Mouse (Mus musculus) lung, embryonic 15.5 days (tissue): ENCODE data around the gene Ralgapb. TPM values are rescaled to one million over a fixed set of nuclear protein-coding genes. Genes with fewer than 3 reads are reported as not detected.

Experiments
- ATAC-seq: fragments of 200-750 bp; cut with Nextera tagmentation; 2 replicates; pipeline ENCODE4 v1.8.0; 2017; ENCODE audit warnings: moderate number of reproducible peaks, borderline replicate concordance; ENCODE audit not compliant: low FRiP score, low TSS enrichment; ENCODE audit errors: extremely low read depth
- H3K27ac ChIP-seq: fragments of 300-500 bp; sonication (generic); 2 replicates; pipeline ENCODE4 v1.5.1; 2015; ENCODE audit warnings: moderate library complexity, mild to moderate bottlenecking, inconsistent platforms
- H3K27me3 ChIP-seq: fragments of 300-500 bp; sonication (generic); 2 replicates; pipeline ENCODE4 v1.6.1; 2015; ENCODE audit warnings: inconsistent platforms
- H3K36me3 ChIP-seq: fragments of 300-500 bp; sonication (generic); 2 replicates; pipeline ENCODE4 v1.6.1; 2015; ENCODE audit warnings: inconsistent platforms
- H3K4me1 ChIP-seq: fragments of 300-500 bp; sonication (generic); 2 replicates; pipeline ENCODE4 v1.6.1; 2015; ENCODE audit warnings: inconsistent platforms
- H3K4me2 ChIP-seq: fragments of 300-500 bp; sonication (generic); 2 replicates; pipeline ENCODE4 v1.6.1; 2015; ENCODE audit warnings: inconsistent platforms, mild to moderate bottlenecking, moderate library complexity
- H3K4me3 ChIP-seq: fragments of 300-500 bp; sonication (generic); 2 replicates; pipeline ENCODE4 v1.5.1; 2015; ENCODE audit warnings: mild to moderate bottlenecking, inconsistent platforms
- H3K9ac ChIP-seq: fragments of 300-500 bp; sonication (generic); 2 replicates; pipeline ENCODE4 v1.6.1; 2015; ENCODE audit warnings: inconsistent platforms
- H3K9me3 ChIP-seq: fragments of 300-500 bp; sonication (generic); 2 replicates; pipeline ENCODE4 v1.6.1; 2016; ENCODE audit warnings: inconsistent platforms
- WGBS: fragments of 180-500 bp; shearing (Covaris S2); methylation state at CpG from one replicate; pipeline ENCODE4 v1.1.7; 2015; 5-methylcytosine and 5-hydroxymethylcytosine counted together
- polyA plus RNA-seq: library from polyadenylated mRNA; unstranded; fragments of >200 nt; fragmentation: Nextera tagmentation; extraction: Ambion mirVana; gene quantifications from 2 replicates; pipeline ENCODE4 v1.2.1, GENCODE M21; 2015

Ralgapb gene
- polyA plus RNA-seq, 1 experiment from 2014 or later = 17.7 TPM

GRCm38 (mm10) chr2:158501836-158502812 lies 92.5 kb downstream of the Ralgapb start, which contains the start of gene Adig:
Gene Adig, plus strand, starts transcription at chr2:158502612.
- ATAC-seq = no peak
- Histone ChIP-seq H3K9ac (no peak within 1 kb of the TSS), H3K4me1 (peaks cover 7% of the 10 kb centered on the region; the same call in 1 of the 2 replicates), H3K27me3 (no peaks in the 10 kb centered on the region), H3K27ac (peak within 1 kb of the TSS; percentile 36), H3K4me3 (no peak within 1 kb of the TSS), H3K4me2 (no peak within 1 kb of the TSS), H3K9me3 (no peaks in the 10 kb centered on the region), H3K36me3 (peaks cover 17% of the 10 kb centered on the region)
- WGBS = 51% methylated on average over 11 of the region's 11 CpGs

GRCm38 (mm10) chr2:158503226-158503625 lies 93.6 kb downstream of the Ralgapb start:
- H3K27me3 ChIP-seq = no peaks in the 10 kb centered on the region
- no peaks in the 10 kb centered on the region for H3K9me3 ChIP-seq
- 67% methylated on average over 7 of the region's 7 CpGs for WGBS
- no peak overlapping the region for H3K4me2 ChIP-seq
- peaks cover 7% of the 10 kb centered on the region; the same call in 1 of the 2 replicates for H3K4me1 ChIP-seq
- no peak overlapping the region for H3K9ac ChIP-seq
- 0 out of 2 replicates have a peak overlapping the region, but pooled peaks have one; percentile 36 for H3K27ac ChIP-seq
- peaks cover 10% of the 10 kb centered on the region; the same call in 1 of the 2 replicates for H3K36me3 ChIP-seq
- no peak overlapping the region for H3K4me3 ChIP-seq
- no peak for ATAC-seq

- no peak overlapping the region for H3K27ac ChIP-seq
- no peak overlapping the region for H3K4me3 ChIP-seq
- ATAC-seq = no peak
- peaks cover 9% of the 10 kb centered on the region; the same call in 1 of the 2 replicates for H3K36me3 ChIP-seq
- no peaks in the 10 kb centered on the region for H3K9me3 ChIP-seq
- 57% methylated on average over 4 of the region's 4 CpGs for WGBS
- H3K4me1 ChIP-seq = peaks cover 7% of the 10 kb centered on the region; the same call in 1 of the 2 replicates
- no peak overlapping the region for H3K4me2 ChIP-seq
- no peaks in the 10 kb centered on the region for H3K27me3 ChIP-seq
- H3K9ac ChIP-seq = no peak overlapping the region
Measured at GRCm38 (mm10) chr2:158503671-158504070, 94.0 kb downstream of the Ralgapb start.

GRCm38 (mm10) chr2:158506475-158506874 lies 96.8 kb downstream of the Ralgapb start:
- no peak overlapping the region for H3K4me3 ChIP-seq
- H3K9ac ChIP-seq = no peak overlapping the region

GRCm38 (mm10) chr2:158507046-158507445 lies 97.4 kb downstream of the Ralgapb start:
- Histone ChIP-seq H3K4me2 (no peak overlapping the region), H3K27me3 (no peaks in the 10 kb centered on the region), H3K9me3 (no peaks in the 10 kb centered on the region), H3K4me3 (no peak overlapping the region), H3K27ac (no peak overlapping the region), H3K4me1 (peaks cover 5% of the 10 kb centered on the region; the same call in 1 of the 2 replicates), H3K9ac (no peak overlapping the region), H3K36me3 (no peaks in the 10 kb centered on the region)
- WGBS = 85% methylated on average over 10 of the region's 10 CpGs
- no peak for ATAC-seq

More at GRCm38 (mm10) chr2:158506475-158506874, 96.8 kb downstream of the Ralgapb start:
- WGBS = 72% methylated on average over 5 of the region's 5 CpGs
- Histone ChIP-seq H3K4me1 (peaks cover 7% of the 10 kb centered on the region; the same call in 1 of the 2 replicates), H3K27ac (no peak overlapping the region), H3K36me3 (no peaks in the 10 kb centered on the region), H3K4me2 (no peak overlapping the region), H3K27me3 (no peaks in the 10 kb centered on the region), H3K9me3 (no peaks in the 10 kb centered on the region)
- ATAC-seq = no peak

GRCm38 (mm10) chr2:158510665-158511064 lies 101.0 kb downstream of the Ralgapb start:
- Histone ChIP-seq H3K27ac (peak overlapping the region; percentile 29; the same call in 1 of the 2 replicates), H3K4me2 (no peak overlapping the region), H3K9ac (no peak overlapping the region), H3K4me1 (no peaks in the 10 kb centered on the region), H3K9me3 (no peaks in the 10 kb centered on the region), H3K27me3 (no peaks in the 10 kb centered on the region), H3K4me3 (no peak overlapping the region), H3K36me3 (no peaks in the 10 kb centered on the region)
- peak; percentile 58 for ATAC-seq
- WGBS = 46% methylated on average over 6 of the region's 6 CpGs

- no peaks in the 10 kb centered on the region for H3K27me3 ChIP-seq
- H3K9ac ChIP-seq = no peak within 1 kb of the TSS
- no peaks in the 10 kb centered on the region for H3K36me3 ChIP-seq
- H3K9me3 ChIP-seq = no peaks in the 10 kb centered on the region
- ATAC-seq = no peak; the same call in 1 of the 2 replicates
- 72% methylated on average over 10 of the region's 10 CpGs for WGBS
- no peak within 1 kb of the TSS for H3K4me2 ChIP-seq
- H3K4me1 ChIP-seq = no peaks in the 10 kb centered on the region
- no peak within 1 kb of the TSS for H3K27ac ChIP-seq
- no peak within 1 kb of the TSS for H3K4me3 ChIP-seq
Measured at GRCm38 (mm10) chr2:158512528-158512927, 102.9 kb downstream of the Ralgapb start, which contains the start of gene Arhgap40. Gene Arhgap40, plus strand, starts transcription at chr2:158512796.

- Histone ChIP-seq H3K9me3 (no peaks in the 10 kb centered on the region), H3K4me3 (no peak overlapping the region), H3K27me3 (no peaks in the 10 kb centered on the region), H3K9ac (no peak overlapping the region), H3K4me1 (no peaks in the 10 kb centered on the region), H3K4me2 (no peak overlapping the region), H3K36me3 (no peaks in the 10 kb centered on the region), H3K27ac (no peak overlapping the region)
- ATAC-seq = no peak
- WGBS = 70% methylated on average over 12 of the region's 12 CpGs
Measured at GRCm38 (mm10) chr2:158513821-158514336, 104.2 kb downstream of the Ralgapb start.

GRCm38 (mm10) chr2:158518583-158518982 lies 108.9 kb downstream of the Ralgapb start:
- WGBS = 47% methylated on average over 6 of the region's 6 CpGs
- no peak overlapping the region for H3K4me2 ChIP-seq

GRCm38 (mm10) chr2:158519071-158519470 lies 109.4 kb downstream of the Ralgapb start:
- no peaks in the 10 kb centered on the region for H3K9me3 ChIP-seq
- 0 out of 2 replicates have a peak, but pooled peaks cover 6% of the 10 kb centered on the region for H3K4me1 ChIP-seq
- H3K27me3 ChIP-seq = no peaks in the 10 kb centered on the region
- H3K27ac ChIP-seq = no peak overlapping the region
- no peak overlapping the region for H3K9ac ChIP-seq
- 48% methylated on average over 11 of the region's 11 CpGs for WGBS
- no peaks in the 10 kb centered on the region for H3K36me3 ChIP-seq
- H3K4me2 ChIP-seq = no peak overlapping the region
- no peak for ATAC-seq
- no peak overlapping the region for H3K4me3 ChIP-seq

More at GRCm38 (mm10) chr2:158518583-158518982, 108.9 kb downstream of the Ralgapb start:
- Histone ChIP-seq H3K36me3 (no peaks in the 10 kb centered on the region), H3K9me3 (no peaks in the 10 kb centered on the region), H3K9ac (no peak overlapping the region), H3K27me3 (no peaks in the 10 kb centered on the region), H3K4me1 (0 out of 2 replicates have a peak, but pooled peaks cover 6% of the 10 kb centered on the region), H3K4me3 (no peak overlapping the region), H3K27ac (no peak overlapping the region)
- ATAC-seq = no peak

GRCm38 (mm10) chr2:158519800-158520199 lies 110.2 kb downstream of the Ralgapb start:
- H3K9me3 ChIP-seq = no peaks in the 10 kb centered on the region
- no peak overlapping the region for H3K9ac ChIP-seq
- H3K36me3 ChIP-seq = no peaks in the 10 kb centered on the region
- H3K27me3 ChIP-seq = no peaks in the 10 kb centered on the region
- H3K27ac ChIP-seq = no peak overlapping the region
- ATAC-seq = no peak
- H3K4me2 ChIP-seq = no peak overlapping the region
- 66% methylated on average over 6 of the region's 6 CpGs for WGBS
- no peak overlapping the region for H3K4me3 ChIP-seq
- 0 out of 2 replicates have a peak, but pooled peaks cover 6% of the 10 kb centered on the region for H3K4me1 ChIP-seq
